Mouse (Mus musculus) neural tube, embryonic 11.5 days (tissue): ENCODE measurements around the gene Thtpa. TPM values are rescaled to one million over a fixed set of nuclear protein-coding genes. Genes with fewer than 3 reads are reported as not detected.

Experiments
- ATAC-seq: fragments of 200-750 bp; cut with Nextera tagmentation; 2 replicates; pipeline ENCODE4 v1.8.0; 2017; ENCODE audit warnings: moderate number of reproducible peaks, mild to moderate bottlenecking, moderate TSS enrichment, moderate library complexity; ENCODE audit not compliant: insufficient read depth, low FRiP score, low TSS enrichment
- DNase-seq: peaks from one replicate; pipeline ENCODE4 v3.0.0-alpha.2; 2015; ENCODE audit warnings: low spot score
- H3K27ac ChIP-seq: fragments of 300-500 bp; sonication (generic); 2 replicates; pipeline ENCODE4 v1.5.1; 2014; ENCODE audit warnings: low read depth, mild to moderate bottlenecking, low read length
- H3K27me3 ChIP-seq: fragments of 300-500 bp; sonication (generic); 2 replicates; pipeline ENCODE4 v1.6.1; 2014; ENCODE audit warnings: mild to moderate bottlenecking, low read length, mixed read lengths; ENCODE audit not compliant: control insufficient read depth, insufficient read depth
- H3K36me3 ChIP-seq: fragments of 300-500 bp; sonication (generic); 2 replicates; pipeline ENCODE4 v1.6.1; 2014; ENCODE audit warnings: mild to moderate bottlenecking, low read length, moderate library complexity, mixed read lengths; ENCODE audit not compliant: control insufficient read depth, insufficient read depth
- H3K4me1 ChIP-seq: fragments of 300-500 bp; sonication (generic); 2 replicates; pipeline ENCODE4 v1.6.1; 2014; ENCODE audit warnings: low read length, mixed read lengths; ENCODE audit not compliant: control insufficient read depth, insufficient read depth
- H3K4me2 ChIP-seq: fragments of 300-500 bp; sonication (generic); 2 replicates; pipeline ENCODE4 v1.6.1; 2014; ENCODE audit warnings: low read depth, mild to moderate bottlenecking, moderate library complexity
- H3K4me3 ChIP-seq: fragments of 300-500 bp; sonication (generic); 2 replicates; pipeline ENCODE4 v1.5.1; 2014; ENCODE audit warnings: low read depth, low read length
- H3K9ac ChIP-seq: fragments of 300-500 bp; sonication (generic); 2 replicates; pipeline ENCODE4 v1.6.1; 2014; ENCODE audit warnings: mild to moderate bottlenecking, low read length
- H3K9me3 ChIP-seq: fragments of 300-500 bp; sonication (generic); 2 replicates; pipeline ENCODE4 v1.6.1; 2016; ENCODE audit warnings: low read length; ENCODE audit not compliant: control insufficient read depth
- whole genome bisulfite sequencing: fragments of 180-500 bp; shearing (Covaris S2); extraction: QIAGEN DNeasy Blood & Tissue Kit; methylation state at CpG from one replicate; pipeline ENCODE4 v1.1.7; 2014; 5-methylcytosine and 5-hydroxymethylcytosine counted together
- polyA plus RNA-seq: library from polyadenylated mRNA; unstranded; fragments of >200 nt; fragmentation: Nextera tagmentation; extraction: Ambion mirVana; gene quantifications from 2 replicates; pipeline ENCODE4 v1.2.1, GENCODE M21; 2014

Gene Thtpa
- polyA plus RNA-seq, 1 experiment from 2014 or later, result 23.7 TPM

DNA sequence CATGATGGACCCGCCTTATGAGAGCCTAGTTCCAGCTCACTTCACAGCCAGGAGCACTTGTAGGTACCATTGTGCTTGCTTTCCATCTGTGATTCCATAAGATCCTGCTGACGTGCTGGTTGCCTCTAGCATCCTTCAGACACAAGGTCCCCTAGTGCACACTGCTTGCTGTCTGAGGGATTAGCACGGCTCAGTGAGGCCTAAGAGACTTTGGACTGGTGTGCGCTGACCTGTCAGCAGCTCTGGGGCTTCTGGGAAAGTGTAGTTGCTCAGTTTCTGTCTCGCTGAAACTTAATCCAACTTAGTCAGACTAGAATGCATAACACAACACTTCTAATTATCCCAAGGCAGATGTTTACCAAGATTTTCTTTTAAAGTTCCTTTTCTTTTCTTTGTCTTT lies 34.7 kb upstream of the Thtpa start:
- no peak overlapping the region for H3K9ac ChIP-seq
- no peak overlapping the region for H3K4me2 ChIP-seq
- H3K36me3 ChIP-seq, result no peaks in the 10 kb centered on the region
- H3K9me3 ChIP-seq, result no peaks in the 10 kb centered on the region
- DNase-seq (no peak), ATAC-seq (no peak)
- peaks cover 14% of the 10 kb centered on the region for H3K4me1 ChIP-seq
- 80% methylated on average over 5 of the region's 5 CpGs for WGBS
- H3K27me3 ChIP-seq, result no peaks in the 10 kb centered on the region; the same call in 1 of the 2 replicates
- no peak overlapping the region for H3K4me3 ChIP-seq
- H3K27ac ChIP-seq, result no peak overlapping the region

- WGBS, result 35% methylated on average over 7 of the region's 7 CpGs
- H3K4me2 ChIP-seq, result no peak overlapping the region
Observed at GRCm38 (mm10) chr14:55061845-55062244, 32.7 kb upstream of the Thtpa start.

GRCm38 (mm10) chr14:55062626-55063025 lies 32.0 kb upstream of the Thtpa start:
- no peak overlapping the region for H3K27ac ChIP-seq
- 17% methylated on average over 17 of the region's 17 CpGs for WGBS
- peak overlapping the region; percentile 14; the same call in 1 of the 2 replicates for H3K4me2 ChIP-seq
- H3K36me3 ChIP-seq, result peaks cover 4% of the 10 kb centered on the region; the same call in 1 of the 2 replicates
- no peak overlapping the region for H3K4me3 ChIP-seq
- DNase-seq, result peak; percentile 44
- ATAC-seq, result no peak; the same call in 1 of the 2 replicates
- H3K4me1 ChIP-seq, result peaks cover 14% of the 10 kb centered on the region
- H3K27me3 ChIP-seq, result no peaks in the 10 kb centered on the region; the same call in 1 of the 2 replicates
- no peak overlapping the region for H3K9ac ChIP-seq
- H3K9me3 ChIP-seq, result no peaks in the 10 kb centered on the region

More at GRCm38 (mm10) chr14:55061845-55062244, 32.7 kb upstream of the Thtpa start:
- H3K4me3 ChIP-seq, result no peak overlapping the region
- no peak overlapping the region for H3K27ac ChIP-seq
- ATAC-seq (no peak), DNase-seq (no peak)
- H3K9ac ChIP-seq, result no peak overlapping the region
- H3K27me3 ChIP-seq, result no peaks in the 10 kb centered on the region; the same call in 1 of the 2 replicates
- H3K9me3 ChIP-seq, result no peaks in the 10 kb centered on the region
- peaks cover 14% of the 10 kb centered on the region for H3K4me1 ChIP-seq
- peaks cover 4% of the 10 kb centered on the region; the same call in 1 of the 2 replicates for H3K36me3 ChIP-seq

- H3K27ac ChIP-seq, result no peak overlapping the region
- no peak for DNase-seq
- no peak overlapping the region for H3K9ac ChIP-seq
- H3K9me3 ChIP-seq, result no peaks in the 10 kb centered on the region
- H3K27me3 ChIP-seq, result no peaks in the 10 kb centered on the region; the same call in 1 of the 2 replicates
- no peak overlapping the region for H3K4me3 ChIP-seq
- ATAC-seq, result no peak
- no peak overlapping the region; the same call in 1 of the 2 replicates for H3K4me2 ChIP-seq
- peaks cover 14% of the 10 kb centered on the region for H3K4me1 ChIP-seq
- 83% methylated on average over 5 of the region's 5 CpGs for WGBS
- peaks cover 4% of the 10 kb centered on the region; the same call in 1 of the 2 replicates for H3K36me3 ChIP-seq
Observed at GRCm38 (mm10) chr14:55063117-55063516, 31.5 kb upstream of the Thtpa start.

DNA sequence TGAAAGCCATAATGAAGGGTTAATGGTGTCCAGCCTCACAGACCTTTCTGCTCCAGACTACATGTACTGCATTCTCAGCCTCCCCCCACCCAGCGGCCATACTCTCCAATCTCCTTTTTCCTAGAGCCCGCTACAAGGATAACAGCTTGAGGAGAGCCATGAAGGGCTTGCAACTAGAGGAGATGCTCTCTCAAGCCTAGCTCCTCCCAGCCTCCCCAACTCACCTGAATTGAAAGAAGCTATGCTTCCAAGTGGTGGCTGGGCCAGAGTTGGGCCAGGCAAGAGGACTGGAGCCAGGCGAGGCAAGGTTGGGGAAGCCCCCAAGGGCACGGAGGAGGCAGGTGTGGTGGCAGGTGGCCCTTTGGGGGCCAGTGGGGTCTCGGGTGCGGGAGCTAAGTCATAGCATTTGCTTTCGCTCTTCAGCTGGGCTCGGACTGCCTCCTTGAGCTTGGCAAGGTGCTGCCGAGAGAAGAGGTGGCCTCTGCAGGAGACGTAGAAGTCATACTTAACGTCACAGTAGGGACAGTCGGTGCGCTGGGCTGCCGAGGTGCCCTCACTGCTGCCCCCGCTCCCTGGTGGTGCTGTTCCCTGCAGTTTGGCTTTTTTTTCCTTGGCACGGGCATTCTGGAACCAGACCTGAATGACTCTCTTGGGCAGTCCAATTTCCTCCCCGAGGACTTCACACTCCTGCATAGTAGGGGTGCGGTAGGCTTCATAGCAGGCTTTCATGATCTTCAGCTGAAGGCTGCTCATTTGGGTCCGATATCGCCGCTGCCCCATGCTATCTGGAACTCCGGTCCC lies 30.8 kb upstream of the Thtpa start:
- Histone ChIP-seq H3K27me3 (no peaks in the 10 kb centered on the region; the same call in 1 of the 2 replicates), H3K27ac (no peak overlapping the region), H3K4me3 (no peak overlapping the region), H3K36me3 (peaks cover 4% of the 10 kb centered on the region; the same call in 1 of the 2 replicates), H3K4me2 (no peak overlapping the region), H3K9ac (no peak overlapping the region; the same call in 1 of the 2 replicates), H3K4me1 (peaks cover 14% of the 10 kb centered on the region), H3K9me3 (no peaks in the 10 kb centered on the region)
- WGBS, result 86% methylated on average over 22 of the region's 22 CpGs
- ATAC-seq (no peak), DNase-seq (no peak)

DNA sequence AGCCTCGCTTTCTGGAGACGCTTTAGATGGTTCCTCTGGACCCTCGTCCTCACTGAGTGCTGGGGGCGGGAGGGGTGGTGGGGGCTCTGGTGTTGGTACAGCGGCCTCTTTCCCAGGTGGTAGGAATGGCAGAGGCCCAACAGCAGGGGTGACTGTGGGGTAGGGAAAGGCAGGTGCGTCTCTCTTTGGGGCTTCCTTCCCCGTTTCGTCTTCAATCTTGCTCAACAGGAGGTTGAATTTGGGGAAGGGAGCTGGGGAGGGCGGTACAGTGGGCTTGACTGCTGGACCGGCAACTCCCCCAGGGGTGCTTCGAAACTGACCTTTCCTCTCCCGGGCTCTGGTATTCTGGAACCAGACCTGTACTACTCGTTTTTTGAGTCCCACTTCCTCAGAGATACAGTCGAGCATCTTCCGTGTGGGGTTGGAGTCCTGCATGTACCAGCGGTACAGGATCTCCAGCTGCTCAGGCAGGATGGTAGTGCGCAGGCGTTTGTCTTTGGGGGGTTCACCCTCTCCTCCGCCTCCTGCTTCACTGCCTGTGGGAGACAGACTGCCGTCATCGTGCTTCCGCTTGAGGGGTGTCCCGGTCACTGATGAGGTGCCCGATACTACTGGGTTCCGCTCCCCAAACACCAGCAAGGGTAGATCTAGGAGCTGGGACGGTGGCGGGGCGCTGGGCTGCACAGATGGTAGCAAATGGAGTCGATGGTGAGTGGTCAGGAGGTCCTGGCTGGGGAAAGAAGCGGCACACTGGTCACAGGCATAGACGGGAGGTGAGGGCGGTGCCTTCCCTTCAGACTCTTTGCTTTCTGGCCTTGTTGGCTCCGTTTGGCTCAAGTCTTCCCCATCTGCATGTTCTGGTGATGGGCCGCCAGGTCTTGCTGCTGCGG lies 29.9 kb upstream of the Thtpa start:
- Histone ChIP-seq H3K9me3 (no peaks in the 10 kb centered on the region), H3K4me3 (no peak overlapping the region), H3K9ac (no peak overlapping the region), H3K4me1 (peaks cover 14% of the 10 kb centered on the region), H3K4me2 (no peak overlapping the region), H3K27me3 (no peaks in the 10 kb centered on the region; the same call in 1 of the 2 replicates), H3K27ac (no peak overlapping the region), H3K36me3 (peaks cover 4% of the 10 kb centered on the region)
- ATAC-seq (no peak), DNase-seq (no peak)
- WGBS, result 79% methylated on average over 35 of the region's 35 CpGs

DNA sequence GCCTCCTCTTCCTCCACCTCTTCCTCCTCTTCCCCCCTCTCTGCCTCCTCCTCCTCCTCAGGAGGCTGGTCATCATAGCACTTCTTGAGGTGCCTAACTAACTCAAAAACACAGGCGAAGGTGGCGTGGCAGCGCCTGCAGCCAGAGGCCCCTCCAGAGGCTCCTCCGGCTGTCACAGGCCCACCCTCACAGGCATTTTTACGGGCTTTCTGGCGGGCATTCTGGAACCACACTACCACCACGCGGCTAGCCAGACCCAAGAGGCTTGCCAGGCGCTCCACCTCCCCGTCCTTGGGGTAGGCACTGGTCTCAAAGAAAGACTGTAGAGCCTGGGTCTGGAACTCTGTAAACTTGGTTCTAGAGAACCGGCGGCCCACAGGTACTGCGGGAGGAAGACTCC lies 29.2 kb upstream of the Thtpa start:
- H3K27me3 ChIP-seq, result no peaks in the 10 kb centered on the region; the same call in 1 of the 2 replicates
- no peaks in the 10 kb centered on the region for H3K9me3 ChIP-seq
- DNase-seq (no peak), ATAC-seq (no peak)
- H3K9ac ChIP-seq, result no peak overlapping the region
- peaks cover 14% of the 10 kb centered on the region for H3K4me1 ChIP-seq
- H3K36me3 ChIP-seq, result peaks cover 4% of the 10 kb centered on the region
- no peak overlapping the region for H3K4me3 ChIP-seq
- 84% methylated on average over 13 of the region's 13 CpGs for WGBS
- H3K27ac ChIP-seq, result no peak overlapping the region
- no peak overlapping the region for H3K4me2 ChIP-seq

DNA sequence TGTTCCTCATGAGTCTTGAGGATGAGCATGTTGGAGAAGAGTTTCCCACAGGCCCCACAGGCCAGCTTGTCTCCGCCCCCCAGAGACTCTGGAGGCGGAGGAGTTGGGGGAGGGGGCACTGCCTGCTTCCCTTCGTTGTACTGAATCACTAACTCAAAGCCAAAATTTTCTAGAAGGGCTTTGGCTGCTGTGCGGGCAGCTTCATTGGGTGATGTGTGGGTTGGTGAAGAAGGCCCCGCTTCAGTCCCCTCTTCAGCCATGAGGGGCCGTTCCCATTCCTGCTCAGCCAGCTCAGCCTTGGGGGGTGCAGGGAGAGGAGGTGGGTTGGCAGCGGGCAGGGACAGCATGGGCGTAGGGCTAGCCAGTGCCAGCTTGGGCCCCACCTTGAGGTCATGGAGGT lies 28.5 kb upstream of the Thtpa start:
- H3K9me3 ChIP-seq, result no peaks in the 10 kb centered on the region
- DNase-seq (no peak), ATAC-seq (no peak)
- WGBS, result 93% methylated on average over 8 of the region's 8 CpGs
- no peak overlapping the region for H3K27ac ChIP-seq
- no peaks in the 10 kb centered on the region; the same call in 1 of the 2 replicates for H3K27me3 ChIP-seq
- H3K4me1 ChIP-seq, result peaks cover 14% of the 10 kb centered on the region
- H3K4me3 ChIP-seq, result no peak overlapping the region
- H3K9ac ChIP-seq, result no peak overlapping the region
- H3K36me3 ChIP-seq, result peaks cover 4% of the 10 kb centered on the region
- no peak overlapping the region for H3K4me2 ChIP-seq
